Mouse (Mus musculus) forebrain, embryonic 11.5 days (tissue): Measurements from ENCODE around the gene Sox15. TPM values are rescaled to one million over a fixed set of nuclear protein-coding genes. Genes with fewer than 3 reads are reported as not detected.

Experiments
- ATAC-seq: fragments of 200-750 bp; cut with Nextera tagmentation; replicated peaks from 2 replicates; pipeline ENCODE4 v1.8.0; 2017; ENCODE audit warnings: moderate TSS enrichment; ENCODE audit not compliant: low FRiP score
- DNase-seq: peaks from one replicate; pipeline ENCODE4 v3.0.0-alpha.2; 2017; ENCODE audit warnings: low spot score
- H3K27ac ChIP-seq: fragments of 300-500 bp; sonication (generic); 2 replicates; pipeline ENCODE4 v1.5.1; 2014; ENCODE audit warnings: low read depth, low read length
- H3K27me3 ChIP-seq: fragments of 300-500 bp; sonication (generic); 2 replicates; pipeline ENCODE4 v1.6.1; 2014; ENCODE audit warnings: mild to moderate bottlenecking, low read length, mixed read lengths; ENCODE audit not compliant: control insufficient read depth, insufficient read depth
- H3K36me3 ChIP-seq: fragments of 300-500 bp; sonication (generic); 2 replicates; pipeline ENCODE4 v1.6.1; 2014; ENCODE audit warnings: mild to moderate bottlenecking, low read length, moderate library complexity, mixed read lengths; ENCODE audit not compliant: control insufficient read depth, insufficient read depth
- H3K4me1 ChIP-seq: fragments of 300-500 bp; sonication (generic); replicated peaks from 2 replicates; pipeline ENCODE4 v1.6.1; 2014; ENCODE audit warnings: low read length, mixed read lengths; ENCODE audit not compliant: control insufficient read depth, insufficient read depth
- H3K4me2 ChIP-seq: fragments of 300-500 bp; sonication (generic); 2 replicates; pipeline ENCODE4 v1.6.1; 2014; ENCODE audit warnings: low read depth, mild to moderate bottlenecking, low read length, moderate library complexity, mixed read lengths; ENCODE audit not compliant: severe bottlenecking
- H3K4me3 ChIP-seq: fragments of 300-500 bp; sonication (generic); 2 replicates; pipeline ENCODE4 v1.5.1; 2014; ENCODE audit warnings: low read depth, low read length
- H3K9ac ChIP-seq: fragments of 300-500 bp; sonication (generic); 2 replicates; pipeline ENCODE4 v1.6.1; 2014; ENCODE audit warnings: low read length
- H3K9me3 ChIP-seq: fragments of 300-500 bp; sonication (generic); 2 replicates; pipeline ENCODE4 v1.6.1; 2016; ENCODE audit warnings: low read length, mixed read lengths; ENCODE audit not compliant: control insufficient read depth
- WGBS: fragments of 180-500 bp; shearing (Covaris S2); extraction: QIAGEN DNeasy Blood & Tissue Kit; methylation state at CpG from one replicate; pipeline ENCODE4 v1.1.7; 2014; 5-methylcytosine and 5-hydroxymethylcytosine counted together
- polyA plus RNA-seq: library from polyadenylated mRNA; unstranded; fragments of >200 nt; fragmentation: Nextera tagmentation; extraction: Ambion mirVana; gene quantifications from 2 replicates; pipeline ENCODE4 v1.2.1, GENCODE M21; 2014

The Sox15 gene
- polyA plus RNA-seq: not detected in 2 replicates

DNA sequence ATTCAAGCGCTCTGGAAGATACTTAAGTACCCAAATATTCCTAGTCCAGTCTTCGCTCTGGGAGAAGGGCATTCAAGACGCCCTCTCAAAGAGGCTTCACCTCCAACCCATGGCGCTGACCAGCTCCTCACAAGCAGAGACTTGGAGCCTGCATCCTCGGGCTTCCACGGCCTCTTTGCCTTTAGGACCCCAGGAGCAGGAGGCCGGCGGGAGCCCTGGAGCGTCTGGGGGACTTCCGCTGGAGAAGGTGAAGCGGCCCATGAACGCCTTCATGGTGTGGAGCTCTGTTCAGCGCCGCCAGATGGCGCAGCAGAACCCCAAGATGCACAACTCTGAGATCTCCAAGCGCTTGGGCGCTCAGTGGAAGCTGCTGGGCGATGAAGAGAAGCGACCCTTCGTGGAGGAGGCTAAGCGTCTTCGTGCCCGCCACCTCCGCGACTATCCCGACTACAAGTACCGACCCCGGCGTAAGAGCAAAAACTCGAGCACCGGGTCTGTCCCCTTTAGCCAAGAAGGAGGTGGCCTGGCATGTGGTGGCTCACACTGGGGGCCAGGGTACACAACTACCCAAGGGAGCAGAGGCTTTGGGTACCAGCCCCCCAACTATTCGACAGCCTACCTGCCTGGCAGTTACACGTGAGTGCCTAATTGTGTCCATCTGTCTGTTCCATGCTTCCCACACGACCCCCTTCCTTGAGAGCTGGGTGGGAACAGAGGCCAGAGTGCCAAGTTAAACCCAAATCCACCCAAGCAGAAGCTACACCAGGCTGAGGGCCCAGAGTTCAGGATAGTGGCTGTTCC lies at the start of gene Sox15:
Sox15 (plus strand) TSS at position 51 of the 801 bp plus-strand sequence.
- Histone ChIP-seq H3K9me3 (no peaks in the 10 kb centered on the region), H3K9ac (no peak within 1 kb of the TSS), H3K4me3 (no peak within 1 kb of the TSS), H3K27ac (no peak within 1 kb of the TSS), H3K4me1 (peaks cover 7% of the 10 kb centered on the region; the same call in 1 of the 2 replicates), H3K36me3 (peaks cover 22% of the 10 kb centered on the region), H3K4me2 (no peak within 1 kb of the TSS), H3K27me3 (no peaks in the 10 kb centered on the region)
- DNase-seq (peak; percentile 89), ATAC-seq (peak; percentile 67; the same call in 1 of the 2 replicates)
- WGBS: 24% methylated on average over 34 of the region's 34 CpGs

DNA sequence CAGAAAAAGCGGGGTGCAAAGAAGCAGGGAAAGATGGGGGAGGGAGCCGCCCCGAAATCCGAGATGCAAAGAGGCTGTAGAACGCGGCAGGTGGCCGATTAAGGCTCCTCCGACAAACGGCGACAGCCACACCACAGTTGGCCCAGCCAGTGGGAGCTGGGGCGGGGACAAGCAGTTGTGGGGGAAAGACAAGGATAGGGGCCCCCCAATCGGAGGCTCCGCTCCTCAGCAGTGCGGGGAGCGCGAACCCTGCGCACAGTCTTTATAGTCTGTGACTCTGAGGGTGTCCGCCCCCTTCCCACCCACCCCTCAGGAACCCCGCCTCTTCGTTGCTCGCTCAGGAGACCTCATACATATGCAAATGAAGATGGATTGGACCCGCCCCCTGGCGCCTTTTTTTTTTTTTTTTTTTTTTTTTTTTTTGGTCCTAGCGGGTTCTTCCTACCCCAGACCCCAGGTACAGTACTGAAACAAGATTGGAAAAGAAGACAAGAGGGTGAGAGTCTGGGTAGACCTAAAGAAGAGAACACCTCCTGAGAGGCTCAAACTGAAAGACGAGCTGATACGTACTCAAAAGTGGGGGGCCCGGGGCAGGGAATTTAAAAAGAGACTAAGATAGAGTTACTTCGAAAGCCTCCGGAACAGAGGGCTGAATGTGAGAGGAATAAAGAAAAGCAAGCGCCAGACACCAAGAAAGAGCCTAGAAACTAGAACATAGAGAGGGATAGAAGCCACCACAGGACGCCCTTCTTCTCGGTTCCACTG lies 49.2 kb upstream of the Sox15 start, which contains the start of gene Atp1b2:
Atp1b2 (minus strand) TSS at position 217 of the 765 bp plus-strand sequence.
- Histone ChIP-seq H3K27me3 (peaks cover 8% of the 10 kb centered on the region), H3K4me1 (peaks cover 7% of the 10 kb centered on the region; the same call in 1 of the 2 replicates), H3K9ac (peak within 1 kb of the TSS; percentile 73), H3K36me3 (no peaks in the 10 kb centered on the region), H3K9me3 (no peaks in the 10 kb centered on the region), H3K27ac (no peak within 1 kb of the TSS), H3K4me3 (peak within 1 kb of the TSS; percentile 56), H3K4me2 (peak within 1 kb of the TSS; percentile 100)
- ATAC-seq: peak; percentile 91
- peak; percentile 89 for DNase-seq
- WGBS: 1% methylated on average over 32 of the region's 32 CpGs

DNA sequence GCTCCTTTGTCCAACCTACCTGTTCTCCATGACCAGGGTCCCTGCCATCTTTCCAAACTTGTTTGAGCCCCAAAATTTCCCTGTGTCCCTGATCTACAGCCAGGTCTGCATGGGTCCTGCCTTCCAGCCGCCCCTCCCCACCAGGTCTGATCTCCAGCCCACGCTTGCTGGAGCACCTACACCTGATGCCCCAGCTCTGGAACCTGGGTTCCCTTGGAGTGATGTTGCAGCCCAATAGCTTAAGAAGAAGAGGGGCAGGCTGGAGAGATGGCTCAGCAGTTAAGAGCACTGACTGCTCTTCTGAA lies 48.7 kb upstream of the Sox15 start:
- H3K36me3 ChIP-seq: no peaks in the 10 kb centered on the region
- peak overlapping the region; percentile 56; the same call in 1 of the 2 replicates for H3K4me3 ChIP-seq
- no peak for ATAC-seq
- peak overlapping the region; percentile 52 for H3K9ac ChIP-seq
- no peaks in the 10 kb centered on the region for H3K9me3 ChIP-seq
- no peak for DNase-seq
- H3K4me2 ChIP-seq: peak overlapping the region; percentile 100
- peaks cover 7% of the 10 kb centered on the region; the same call in 1 of the 2 replicates for H3K4me1 ChIP-seq
- H3K27me3 ChIP-seq: peaks cover 8% of the 10 kb centered on the region
- WGBS: 57% methylated on average over 2 of the region's 2 CpGs
- no peak overlapping the region for H3K27ac ChIP-seq

DNA sequence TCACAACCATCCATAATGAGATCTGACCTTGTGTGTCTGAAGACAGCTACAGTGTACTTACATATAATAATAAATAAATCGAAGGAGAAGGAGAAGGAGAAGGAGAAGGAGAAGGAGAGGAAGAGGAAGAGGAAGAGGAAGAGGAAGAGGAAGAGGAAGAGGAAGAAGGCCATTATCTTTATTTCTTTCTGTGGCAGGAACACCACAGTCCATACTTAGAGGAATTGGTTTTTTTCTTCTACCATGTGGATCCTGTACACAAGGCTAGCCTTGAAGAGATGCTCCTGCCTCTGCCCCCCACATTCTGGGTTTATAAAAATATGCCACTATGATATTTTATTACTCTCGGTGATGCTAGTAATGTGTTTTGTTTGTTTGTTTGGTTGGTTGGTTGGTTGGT lies 48.3 kb upstream of the Sox15 start:
- no peak overlapping the region for H3K4me2 ChIP-seq
- DNase-seq: no peak
- H3K27ac ChIP-seq: no peak overlapping the region
- H3K4me3 ChIP-seq: no peak overlapping the region
- H3K9me3 ChIP-seq: no peaks in the 10 kb centered on the region
- WGBS: 86% methylated on average over 2 of the region's 2 CpGs
- H3K9ac ChIP-seq: no peak overlapping the region
- no peak for ATAC-seq
- peaks cover 7% of the 10 kb centered on the region; the same call in 1 of the 2 replicates for H3K4me1 ChIP-seq
- H3K27me3 ChIP-seq: peaks cover 8% of the 10 kb centered on the region
- no peaks in the 10 kb centered on the region for H3K36me3 ChIP-seq

DNA sequence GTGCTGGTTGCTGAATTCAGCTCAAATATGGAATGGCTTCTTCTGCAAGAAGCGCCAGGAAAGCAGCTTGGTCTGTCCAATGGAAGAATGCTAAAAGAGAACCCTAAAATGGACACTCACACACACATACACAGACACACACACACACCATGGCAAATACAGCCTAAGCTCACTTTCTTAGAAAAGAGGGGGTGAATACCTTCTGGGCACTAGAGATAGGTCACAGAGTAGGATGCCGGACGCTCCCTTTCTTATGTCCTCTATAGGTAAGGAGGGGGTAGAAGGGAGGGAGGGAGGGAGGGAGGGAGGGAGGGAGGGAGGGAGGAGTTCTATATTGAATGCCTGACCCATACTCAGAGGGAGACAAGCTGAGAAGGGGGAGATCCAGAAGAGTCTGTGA lies 46.6 kb upstream of the Sox15 start:
- Histone ChIP-seq H3K9me3 (no peaks in the 10 kb centered on the region), H3K9ac (no peak overlapping the region), H3K27ac (no peak overlapping the region), H3K27me3 (peaks cover 8% of the 10 kb centered on the region), H3K4me2 (no peak overlapping the region), H3K4me1 (peaks cover 7% of the 10 kb centered on the region; the same call in 1 of the 2 replicates), H3K4me3 (no peak overlapping the region), H3K36me3 (no peaks in the 10 kb centered on the region)
- DNase-seq (no peak), ATAC-seq (no peak)
- WGBS: 82% methylated on average over 3 of the region's 3 CpGs

DNA sequence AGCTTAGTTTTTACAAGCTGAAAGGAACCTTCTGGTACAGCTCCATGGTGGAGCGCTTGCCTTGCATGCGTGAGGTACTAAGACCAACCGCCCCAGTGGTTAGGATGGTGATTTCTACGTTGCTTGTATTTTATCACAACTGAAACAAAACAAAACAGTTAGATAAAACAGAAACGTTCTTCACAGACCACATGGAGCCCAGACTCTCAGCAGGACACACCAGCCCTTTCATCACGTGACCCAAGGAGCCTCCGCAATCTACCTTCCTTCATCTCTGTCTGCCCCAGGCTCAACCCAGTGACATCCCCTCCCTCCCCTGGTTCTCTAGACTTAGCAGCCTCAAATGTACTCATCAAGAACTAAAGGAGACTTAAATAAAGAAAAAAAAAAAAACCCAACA lies 45.7 kb upstream of the Sox15 start:
- Histone ChIP-seq H3K27ac (no peak overlapping the region), H3K9me3 (no peaks in the 10 kb centered on the region), H3K4me2 (no peak overlapping the region), H3K9ac (no peak overlapping the region), H3K4me1 (peaks cover 7% of the 10 kb centered on the region; the same call in 1 of the 2 replicates), H3K4me3 (no peak overlapping the region), H3K27me3 (peaks cover 5% of the 10 kb centered on the region), H3K36me3 (no peaks in the 10 kb centered on the region)
- DNase-seq: no peak
- 64% methylated on average over 7 of the region's 7 CpGs for whole genome bisulfite sequencing
- no peak for ATAC-seq

DNA sequence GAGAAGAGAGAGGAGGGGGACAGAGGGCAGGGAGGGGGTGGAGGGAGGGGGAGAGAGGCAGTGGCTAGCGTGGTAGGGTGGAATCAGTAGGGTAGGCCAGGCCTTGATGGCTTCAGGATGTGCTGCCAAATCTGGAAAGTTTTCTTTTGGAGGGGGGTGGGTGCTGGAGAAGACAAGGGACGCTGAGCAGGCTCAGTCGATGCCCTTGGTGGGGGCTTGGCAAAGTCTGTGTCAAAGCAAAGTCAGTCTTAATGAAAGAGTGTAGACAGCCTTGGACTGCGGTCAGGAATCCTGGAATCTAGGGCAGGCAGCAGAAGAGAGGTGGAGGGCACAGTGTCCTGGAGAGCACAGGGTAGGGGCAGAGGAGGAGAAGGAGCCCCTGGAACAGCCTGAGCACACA lies 44.2 kb upstream of the Sox15 start:
- Histone ChIP-seq H3K27ac (no peak overlapping the region), H3K4me2 (no peak overlapping the region), H3K4me1 (peaks cover 4% of the 10 kb centered on the region; the same call in 1 of the 2 replicates), H3K36me3 (no peaks in the 10 kb centered on the region), H3K27me3 (no peaks in the 10 kb centered on the region), H3K9ac (no peak overlapping the region), H3K4me3 (no peak overlapping the region), H3K9me3 (no peaks in the 10 kb centered on the region)
- ATAC-seq: no peak
- no peak for DNase-seq
- WGBS: 65% methylated on average over 4 of the region's 4 CpGs

DNA sequence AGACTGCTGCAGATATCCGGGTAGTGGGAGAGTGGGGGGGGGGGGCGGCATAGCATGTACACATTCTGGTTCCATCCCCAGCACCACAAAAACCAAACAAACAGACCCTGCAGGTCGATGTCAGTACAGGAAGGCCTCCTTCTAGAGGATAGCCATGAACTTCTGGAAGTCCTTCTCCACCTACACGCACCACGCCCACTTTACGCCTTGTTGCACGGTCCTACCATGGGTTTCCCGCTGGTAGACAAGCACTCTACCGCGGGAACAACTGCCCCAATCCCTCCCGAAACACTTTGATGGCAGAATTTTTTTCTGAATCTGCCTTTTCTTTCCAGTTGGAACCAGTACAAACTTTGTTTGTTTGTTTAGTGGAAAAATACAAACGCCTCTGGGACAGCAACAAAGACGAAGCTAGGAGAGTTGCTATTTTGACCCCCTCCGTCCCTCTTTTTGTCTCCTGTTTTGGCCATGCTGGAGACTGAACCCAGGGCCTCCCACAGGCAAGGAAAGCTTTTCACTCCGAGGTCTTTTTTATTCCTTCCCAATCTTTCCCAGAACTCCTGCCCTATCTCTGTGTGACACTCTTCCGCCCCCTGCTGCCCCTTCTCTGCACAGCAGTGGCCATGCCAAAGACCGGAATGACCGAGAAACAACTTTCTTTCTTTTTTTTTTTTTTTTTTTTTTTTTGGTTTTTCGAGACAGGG lies 41.4 kb upstream of the Sox15 start:
- WGBS: 5% methylated on average over 18 of the region's 19 CpGs
- peak overlapping the region; percentile 30; the same call in 1 of the 2 replicates for H3K9ac ChIP-seq
- DNase-seq (peak; percentile 90), ATAC-seq (no peak)
- no peaks in the 10 kb centered on the region for H3K36me3 ChIP-seq
- peak overlapping the region; percentile 28; the same call in 1 of the 2 replicates for H3K4me2 ChIP-seq
- no peak overlapping the region for H3K4me3 ChIP-seq
- H3K27me3 ChIP-seq: no peaks in the 10 kb centered on the region
- H3K4me1 ChIP-seq: no peaks in the 10 kb centered on the region
- no peaks in the 10 kb centered on the region for H3K9me3 ChIP-seq
- H3K27ac ChIP-seq: no peak overlapping the region
